Mouse (Mus musculus) limb, embryonic 10.5 days (tissue): ENCODE measurements around the gene Wwox. TPM values are rescaled to one million over a fixed set of nuclear protein-coding genes. Genes with fewer than 3 reads are reported as not detected.

Experiments
- DNase-seq: peaks from one replicate; pipeline ENCODE4 v3.0.0-alpha.2; 2017; ENCODE audit warnings: low spot score
- H3K27ac ChIP-seq: fragments of 300-500 bp; sonication (generic); 2 replicates; pipeline ENCODE4 v1.5.1; 2016; ENCODE audit warnings: mild to moderate bottlenecking
- H3K27me3 ChIP-seq: fragments of 300-500 bp; sonication (generic); 2 replicates; pipeline ENCODE4 v1.6.1; 2016; ENCODE audit warnings: low read depth, mild to moderate bottlenecking; ENCODE audit not compliant: poor library complexity, severe bottlenecking
- H3K36me3 ChIP-seq: fragments of 300-500 bp; sonication (generic); 2 replicates; pipeline ENCODE4 v1.6.1; 2016; ENCODE audit warnings: mild to moderate bottlenecking, moderate library complexity
- H3K4me1 ChIP-seq: fragments of 300-500 bp; sonication (generic); 2 replicates; pipeline ENCODE4 v1.6.1; 2016
- H3K4me3 ChIP-seq: fragments of 300-500 bp; sonication (generic); 2 replicates; pipeline ENCODE4 v1.5.1; 2016; ENCODE audit warnings: mild to moderate bottlenecking, moderate library complexity
- H3K9me3 ChIP-seq: fragments of 300-500 bp; sonication (generic); replicated peaks from 2 replicates; pipeline ENCODE4 v1.6.1; 2016; ENCODE audit warnings: mild to moderate bottlenecking
- WGBS: fragments of 180-500 bp; shearing (Covaris S2); methylation state at CpG from one replicate; pipeline ENCODE4 v1.1.7; 2016; 5-methylcytosine and 5-hydroxymethylcytosine counted together
- polyA plus RNA-seq: library from polyadenylated mRNA; unstranded; fragments of >200 nt; fragmentation: Nextera tagmentation; extraction: Ambion mirVana; gene quantifications from 2 replicates; pipeline ENCODE4 v1.2.1, GENCODE M21; 2016

Wwox gene
- polyA plus RNA-seq, 1 experiment from 2014 or later, result 8.6 TPM

- no peaks in the 10 kb centered on the region for H3K9me3 ChIP-seq
- H3K27me3 ChIP-seq, result peaks cover 8% of the 10 kb centered on the region; the same call in 1 of the 2 replicates
- peaks cover 25% of the 10 kb centered on the region for H3K4me1 ChIP-seq
- DNase-seq, result no peak
- no peak overlapping the region for H3K4me3 ChIP-seq
- H3K27ac ChIP-seq, result no peak overlapping the region
- H3K36me3 ChIP-seq, result no peaks in the 10 kb centered on the region
- 65% methylated on average over 9 of the region's 9 CpGs for WGBS
These were observed 571.3 kb downstream of the Wwox start for GRCm38 (mm10) chr8:115010769-115011073.

GRCm38 (mm10) chr8:115019661-115020060 is 580.2 kb downstream of the Wwox start:
- WGBS, result 84% methylated on average over 15 of the region's 15 CpGs
- H3K36me3 ChIP-seq, result no peaks in the 10 kb centered on the region
- no peak overlapping the region for H3K4me3 ChIP-seq
- no peak for DNase-seq
- H3K9me3 ChIP-seq, result no peaks in the 10 kb centered on the region
- no peak overlapping the region for H3K27ac ChIP-seq
- H3K27me3 ChIP-seq, result no peaks in the 10 kb centered on the region
- peaks cover 26% of the 10 kb centered on the region for H3K4me1 ChIP-seq

GRCm38 (mm10) chr8:115021731-115022130 is 582.3 kb downstream of the Wwox start:
- Histone ChIP-seq H3K27ac (no peak overlapping the region), H3K9me3 (no peaks in the 10 kb centered on the region), H3K4me3 (no peak overlapping the region), H3K27me3 (no peaks in the 10 kb centered on the region), H3K4me1 (peaks cover 15% of the 10 kb centered on the region), H3K36me3 (no peaks in the 10 kb centered on the region)
- WGBS, result 85% methylated on average over 8 of the region's 8 CpGs
- no peak for DNase-seq

- Histone ChIP-seq H3K9me3 (no peaks in the 10 kb centered on the region), H3K27me3 (no peaks in the 10 kb centered on the region), H3K36me3 (no peaks in the 10 kb centered on the region), H3K4me3 (no peak overlapping the region), H3K27ac (no peak overlapping the region), H3K4me1 (peaks cover 13% of the 10 kb centered on the region)
- 90% methylated on average over 4 of the region's 4 CpGs for WGBS
- DNase-seq, result no peak
These were observed 584.6 kb downstream of the Wwox start for GRCm38 (mm10) chr8:115024062-115024461.

- Histone ChIP-seq H3K9me3 (no peaks in the 10 kb centered on the region), H3K36me3 (no peaks in the 10 kb centered on the region), H3K4me1 (peaks cover 7% of the 10 kb centered on the region), H3K4me3 (no peak overlapping the region), H3K27me3 (no peaks in the 10 kb centered on the region), H3K27ac (no peak overlapping the region)
- 90% methylated on average over 10 of the region's 10 CpGs for WGBS
- DNase-seq, result no peak
These were observed 586.1 kb downstream of the Wwox start for GRCm38 (mm10) chr8:115025390-115026098.

GRCm38 (mm10) chr8:115026201-115026600 is 586.7 kb downstream of the Wwox start:
- WGBS, result 72% methylated on average over 7 of the region's 7 CpGs
- Histone ChIP-seq H3K9me3 (no peaks in the 10 kb centered on the region), H3K4me1 (peaks cover 7% of the 10 kb centered on the region), H3K27me3 (no peaks in the 10 kb centered on the region), H3K36me3 (no peaks in the 10 kb centered on the region), H3K4me3 (no peak overlapping the region), H3K27ac (no peak overlapping the region)
- no peak for DNase-seq

- DNase-seq, result no peak
- Histone ChIP-seq H3K36me3 (no peaks in the 10 kb centered on the region), H3K4me1 (peaks cover 5% of the 10 kb centered on the region), H3K4me3 (no peak overlapping the region), H3K27me3 (no peaks in the 10 kb centered on the region), H3K27ac (no peak overlapping the region), H3K9me3 (no peaks in the 10 kb centered on the region)
- WGBS, result 92% methylated on average over 1 of the region's 1 CpGs
These were observed 593.7 kb downstream of the Wwox start for GRCm38 (mm10) chr8:115033194-115033593.

- peaks cover 12% of the 10 kb centered on the region for H3K4me1 ChIP-seq
- H3K27ac ChIP-seq, result no peak overlapping the region
- no peak for DNase-seq
- H3K36me3 ChIP-seq, result no peaks in the 10 kb centered on the region
- no peaks in the 10 kb centered on the region for H3K27me3 ChIP-seq
- WGBS, result 87% methylated on average over 9 of the region's 9 CpGs
- H3K9me3 ChIP-seq, result no peaks in the 10 kb centered on the region
- no peak overlapping the region for H3K4me3 ChIP-seq
These were observed 596.6 kb downstream of the Wwox start for GRCm38 (mm10) chr8:115036016-115036415.

DNA sequence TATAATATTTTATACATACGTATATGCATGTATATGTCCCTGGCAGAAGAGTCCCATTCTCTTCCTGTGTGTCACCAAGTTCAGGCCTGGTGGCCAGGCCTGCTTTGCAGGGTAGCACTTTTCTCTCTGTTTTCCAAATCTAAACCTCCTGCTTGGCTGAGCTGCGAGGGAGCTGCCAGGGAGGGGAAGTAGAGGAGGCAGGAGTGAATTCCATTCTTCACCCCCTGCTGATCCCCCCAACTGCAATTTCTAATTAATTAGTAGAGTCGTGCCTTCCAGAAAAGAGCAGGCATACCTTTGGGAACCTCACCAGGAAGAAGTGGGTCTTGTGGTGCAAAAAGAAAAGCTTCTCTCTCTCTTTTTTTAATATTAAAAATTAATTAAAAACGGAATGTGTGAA is 599.0 kb downstream of the Wwox start:
- 22% methylated on average over 4 of the region's 4 CpGs for WGBS
- Histone ChIP-seq H3K4me1 (peaks cover 22% of the 10 kb centered on the region), H3K27ac (no peak overlapping the region), H3K27me3 (no peaks in the 10 kb centered on the region), H3K9me3 (no peaks in the 10 kb centered on the region), H3K36me3 (no peaks in the 10 kb centered on the region), H3K4me3 (no peak overlapping the region)
- DNase-seq, result no peak

GRCm38 (mm10) chr8:115045746-115046145 is 606.3 kb downstream of the Wwox start:
- Histone ChIP-seq H3K9me3 (no peaks in the 10 kb centered on the region), H3K4me3 (no peak overlapping the region), H3K36me3 (no peaks in the 10 kb centered on the region), H3K27ac (no peak overlapping the region), H3K27me3 (no peaks in the 10 kb centered on the region), H3K4me1 (peaks cover 40% of the 10 kb centered on the region)
- no peak for DNase-seq
- 49% methylated on average over 7 of the region's 7 CpGs for WGBS

DNA sequence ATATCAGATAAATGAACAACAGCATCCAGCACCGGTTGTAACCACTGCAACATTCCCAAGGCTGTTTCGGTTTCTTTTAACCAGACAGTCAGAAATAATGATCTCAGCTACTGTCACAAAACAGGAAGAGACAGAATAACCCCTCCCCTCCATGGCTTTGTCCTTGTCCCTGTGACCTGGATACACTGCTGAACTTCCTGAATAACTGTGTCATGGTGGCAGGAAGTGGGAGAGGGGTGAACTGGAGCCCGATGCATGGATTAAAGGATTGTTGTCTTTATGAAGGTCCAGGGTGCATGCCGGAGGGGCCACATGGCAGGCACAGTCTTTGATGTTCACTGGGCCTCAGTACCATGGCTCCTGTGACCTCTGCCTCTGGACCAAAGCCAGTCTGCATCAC is 607.0 kb downstream of the Wwox start:
- no peaks in the 10 kb centered on the region for H3K27me3 ChIP-seq
- peak overlapping the region; percentile 4; the same call in 1 of the 2 replicates for H3K27ac ChIP-seq
- H3K36me3 ChIP-seq, result no peaks in the 10 kb centered on the region
- WGBS, result 50% methylated on average over 4 of the region's 4 CpGs
- no peak for DNase-seq
- H3K9me3 ChIP-seq, result no peaks in the 10 kb centered on the region
- H3K4me3 ChIP-seq, result no peak overlapping the region
- peaks cover 40% of the 10 kb centered on the region for H3K4me1 ChIP-seq

DNA sequence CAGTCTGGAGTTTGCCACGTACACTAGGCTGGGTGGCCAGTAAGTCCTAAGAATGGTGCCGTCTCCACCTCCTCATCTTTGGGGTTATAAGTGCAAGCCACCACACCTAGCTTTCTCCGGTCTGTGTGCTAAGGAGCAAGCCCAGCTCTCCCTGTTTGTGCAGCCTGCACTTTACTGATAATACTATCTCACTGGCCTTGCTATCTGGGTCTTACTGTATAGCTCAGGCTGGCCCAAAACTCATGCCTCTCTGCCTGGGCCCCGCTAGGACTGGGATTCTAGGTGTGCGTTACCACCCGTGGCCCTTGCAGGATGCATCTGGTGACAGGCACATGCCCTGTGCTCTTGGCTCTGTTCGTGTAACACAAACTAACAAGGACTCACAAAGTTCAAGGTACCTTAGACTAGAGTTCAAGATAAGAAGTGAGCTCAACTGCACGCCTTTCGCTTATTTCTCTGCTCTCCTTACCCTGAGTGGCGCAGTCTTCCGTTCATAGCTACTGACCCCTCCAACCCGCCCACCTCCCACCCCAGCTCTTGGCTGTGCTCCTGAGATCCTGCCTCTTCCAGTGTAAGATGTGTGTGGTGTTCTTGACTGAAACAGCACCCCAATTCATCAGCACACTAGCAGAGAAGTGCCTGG is 618.9 kb downstream of the Wwox start:
- Histone ChIP-seq H3K27ac (no peak overlapping the region), H3K9me3 (no peaks in the 10 kb centered on the region), H3K4me1 (no peaks in the 10 kb centered on the region), H3K4me3 (no peak overlapping the region), H3K27me3 (no peaks in the 10 kb centered on the region), H3K36me3 (no peaks in the 10 kb centered on the region)
- WGBS, result 92% methylated on average over 12 of the region's 12 CpGs
- no peak for DNase-seq

- no peaks in the 10 kb centered on the region for H3K9me3 ChIP-seq
- DNase-seq, result no peak
- no peaks in the 10 kb centered on the region for H3K36me3 ChIP-seq
- peaks cover 15% of the 10 kb centered on the region for H3K27me3 ChIP-seq
- no peak overlapping the region for H3K4me3 ChIP-seq
- WGBS, result 93% methylated on average over 5 of the region's 5 CpGs
- H3K4me1 ChIP-seq, result no peaks in the 10 kb centered on the region
- no peak overlapping the region for H3K27ac ChIP-seq
These were observed 624.2 kb downstream of the Wwox start for GRCm38 (mm10) chr8:115063623-115064022.
